Mouse (Mus musculus) heart, embryonic 11.5 days (tissue): ENCODE results near the gene Map2k6. TPM values are rescaled to one million over a fixed set of nuclear protein-coding genes. Genes with fewer than 3 reads are reported as not detected.

Source experiments
- ATAC-seq: fragments of 200-750 bp; cut with Nextera tagmentation; replicated peaks from 2 replicates; pipeline ENCODE4 v1.8.0; 2017; ENCODE audit warnings: moderate library complexity; ENCODE audit not compliant: insufficient number of reproducible peaks, low FRiP score, low TSS enrichment
- H3K27ac ChIP-seq: fragments of 300-500 bp; sonication (generic); 2 replicates; pipeline ENCODE4 v1.5.1; 2014; ENCODE audit warnings: mild to moderate bottlenecking, low read depth, low read length
- H3K27me3 ChIP-seq: fragments of 300-500 bp; sonication (generic); 2 replicates; pipeline ENCODE4 v1.6.1; 2014; ENCODE audit warnings: mild to moderate bottlenecking, low read length, mixed read lengths; ENCODE audit not compliant: control insufficient read depth, insufficient read depth
- H3K36me3 ChIP-seq: fragments of 300-500 bp; sonication (generic); 2 replicates; pipeline ENCODE4 v1.6.1; 2014; ENCODE audit warnings: mild to moderate bottlenecking, low read length, moderate library complexity, mixed read lengths; ENCODE audit not compliant: control insufficient read depth, insufficient read depth
- H3K4me1 ChIP-seq: fragments of 300-500 bp; sonication (generic); 2 replicates; pipeline ENCODE4 v1.6.1; 2014; ENCODE audit warnings: low read length; ENCODE audit not compliant: control insufficient read depth, insufficient read depth
- H3K4me2 ChIP-seq: fragments of 300-500 bp; sonication (generic); 2 replicates; pipeline ENCODE4 v1.6.1; 2014; ENCODE audit warnings: mild to moderate bottlenecking, moderate library complexity
- H3K4me3 ChIP-seq: fragments of 300-500 bp; sonication (generic); 2 replicates; pipeline ENCODE4 v1.5.1; 2014; ENCODE audit warnings: low read depth, low read length
- H3K9ac ChIP-seq: fragments of 300-500 bp; sonication (generic); 2 replicates; pipeline ENCODE4 v1.6.1; 2014; ENCODE audit warnings: mild to moderate bottlenecking, low read depth, low read length, moderate library complexity
- H3K9me3 ChIP-seq: fragments of 300-500 bp; sonication (generic); replicated peaks from 2 replicates; pipeline ENCODE4 v1.6.1; 2016; ENCODE audit warnings: low read length; ENCODE audit not compliant: control insufficient read depth
- WGBS: fragments of 180-500 bp; shearing (Covaris S2); extraction: QIAGEN DNeasy Blood & Tissue Kit; methylation state at CpG from one replicate; pipeline ENCODE4 v1.1.7; 2014; ENCODE audit not compliant: insufficient replicate concordance; 5-methylcytosine and 5-hydroxymethylcytosine counted together
- polyA plus RNA-seq: library from polyadenylated mRNA; unstranded; fragments of >200 nt; fragmentation: Nextera tagmentation; extraction: Ambion mirVana; gene quantifications from 2 replicates; pipeline ENCODE4 v1.2.1, GENCODE M21; 2014

Gene Map2k6
- polyA plus RNA-seq, 1 experiment from 2014 or later = 16.7 TPM

GRCm38 (mm10) chr11:110477961-110478869 lies 79.3 kb downstream of the Map2k6 start:
- Histone ChIP-seq H3K4me3 (no peak overlapping the region), H3K27ac (no peak overlapping the region), H3K4me2 (no peak overlapping the region), H3K36me3 (no peaks in the 10 kb centered on the region), H3K9me3 (no peaks in the 10 kb centered on the region), H3K4me1 (peaks cover 12% of the 10 kb centered on the region), H3K27me3 (no peaks in the 10 kb centered on the region), H3K9ac (0 out of 2 replicates have a peak overlapping the region, but pooled peaks have one; percentile 16)
- no peak for ATAC-seq
- WGBS = 64% methylated on average over 18 of the region's 18 CpGs

- WGBS = 2% methylated on average over 5 of the region's 6 CpGs
- Histone ChIP-seq H3K27ac (no peak overlapping the region), H3K4me2 (peak overlapping the region; percentile 66), H3K9me3 (no peaks in the 10 kb centered on the region), H3K27me3 (no peaks in the 10 kb centered on the region), H3K36me3 (no peaks in the 10 kb centered on the region), H3K9ac (peak overlapping the region; percentile 1; the same call in 1 of the 2 replicates), H3K4me1 (peaks cover 12% of the 10 kb centered on the region), H3K4me3 (peak overlapping the region; percentile 28; the same call in 1 of the 2 replicates)
- no peak for ATAC-seq
Measured at GRCm38 (mm10) chr11:110478978-110479384, 80.1 kb downstream of the Map2k6 start.

- 42% methylated on average over 2 of the region's 2 CpGs for WGBS
- Histone ChIP-seq H3K27ac (no peak overlapping the region), H3K9me3 (no peaks in the 10 kb centered on the region), H3K9ac (no peak overlapping the region), H3K4me1 (peaks cover 12% of the 10 kb centered on the region), H3K27me3 (no peaks in the 10 kb centered on the region), H3K4me2 (no peak overlapping the region), H3K4me3 (no peak overlapping the region), H3K36me3 (no peaks in the 10 kb centered on the region)
- no peak for ATAC-seq
Measured at GRCm38 (mm10) chr11:110481406-110481805, 82.5 kb downstream of the Map2k6 start.

GRCm38 (mm10) chr11:110482176-110482575 lies 83.3 kb downstream of the Map2k6 start:
- H3K9me3 ChIP-seq = no peaks in the 10 kb centered on the region
- 88% methylated on average over 8 of the region's 8 CpGs for WGBS
- H3K9ac ChIP-seq = no peak overlapping the region
- ATAC-seq = no peak
- H3K4me3 ChIP-seq = no peak overlapping the region
- peaks cover 8% of the 10 kb centered on the region for H3K4me1 ChIP-seq
- no peak overlapping the region for H3K27ac ChIP-seq
- H3K27me3 ChIP-seq = no peaks in the 10 kb centered on the region
- no peaks in the 10 kb centered on the region for H3K36me3 ChIP-seq
- no peak overlapping the region for H3K4me2 ChIP-seq

- 74% methylated on average over 4 of the region's 4 CpGs for WGBS
- H3K27ac ChIP-seq = no peak overlapping the region
- no peak for ATAC-seq
Measured at GRCm38 (mm10) chr11:110482649-110483048, 83.7 kb downstream of the Map2k6 start.

GRCm38 (mm10) chr11:110483165-110483564 lies 84.2 kb downstream of the Map2k6 start:
- 30% methylated on average over 6 of the region's 6 CpGs for whole genome bisulfite sequencing
- Histone ChIP-seq H3K9ac (no peak overlapping the region), H3K4me3 (no peak overlapping the region), H3K4me2 (no peak overlapping the region), H3K36me3 (no peaks in the 10 kb centered on the region), H3K27me3 (no peaks in the 10 kb centered on the region), H3K9me3 (no peaks in the 10 kb centered on the region), H3K27ac (no peak overlapping the region), H3K4me1 (peaks cover 8% of the 10 kb centered on the region)
- no peak for ATAC-seq

More at GRCm38 (mm10) chr11:110482649-110483048, 83.7 kb downstream of the Map2k6 start:
- Histone ChIP-seq H3K9me3 (no peaks in the 10 kb centered on the region), H3K9ac (no peak overlapping the region), H3K4me1 (peaks cover 8% of the 10 kb centered on the region), H3K36me3 (no peaks in the 10 kb centered on the region), H3K4me3 (no peak overlapping the region), H3K4me2 (no peak overlapping the region), H3K27me3 (no peaks in the 10 kb centered on the region)

- WGBS = 97% methylated on average over 1 of the region's 1 CpGs
- Histone ChIP-seq H3K9me3 (no peaks in the 10 kb centered on the region), H3K4me1 (peaks cover 3% of the 10 kb centered on the region), H3K4me2 (no peak overlapping the region), H3K36me3 (no peaks in the 10 kb centered on the region), H3K27ac (no peak overlapping the region), H3K9ac (no peak overlapping the region), H3K4me3 (no peak overlapping the region), H3K27me3 (no peaks in the 10 kb centered on the region)
- no peak for ATAC-seq
Measured at GRCm38 (mm10) chr11:110484426-110484825, 85.5 kb downstream of the Map2k6 start.

GRCm38 (mm10) chr11:110485081-110485480 lies 86.2 kb downstream of the Map2k6 start:
- Histone ChIP-seq H3K27me3 (no peaks in the 10 kb centered on the region), H3K27ac (no peak overlapping the region), H3K4me2 (no peak overlapping the region), H3K9ac (no peak overlapping the region), H3K4me1 (no peaks in the 10 kb centered on the region), H3K36me3 (no peaks in the 10 kb centered on the region), H3K9me3 (no peaks in the 10 kb centered on the region), H3K4me3 (no peak overlapping the region)
- no peak for ATAC-seq
- WGBS = 78% methylated on average over 6 of the region's 6 CpGs
